Mouse (Mus musculus) activated CD4-positive, CD25-positive, alpha-beta regulatory T cell, adult 4 months (primary cell): Measurements from ENCODE around the gene Prrx1. TPM values are rescaled to one million over a fixed set of nuclear protein-coding genes. Genes with fewer than 3 reads are reported as not detected.

ENCODE experiments used
- ATAC-seq: one replicate; pipeline ENCODE4 v1.8.0; 2017
- polyA plus RNA-seq, 2 experiments: library from polyadenylated mRNA; unstranded; fragments of 100-300 nt; shearing (Covaris generic); gene quantifications; one replicate each; pipeline ENCODE4 v1.2.1; 2017

Gene Prrx1
- polyA plus RNA-seq, 2 experiments from 2014 or later: 0.17 TPM; not detected in 1

GRCm38 (mm10) chr1:163311006-163311836 lies 2.3 kb downstream of the Prrx1 start:
- ATAC-seq: no peak

GRCm38 (mm10) chr1:163310023-163310754 lies 3.3 kb downstream of the Prrx1 start:
- no peak for ATAC-seq

GRCm38 (mm10) chr1:163309466-163309865 lies 4.0 kb downstream of the Prrx1 start:
- no peak for ATAC-seq

- no peak for ATAC-seq
Measured at GRCm38 (mm10) chr1:163308631-163309030, 4.9 kb downstream of the Prrx1 start.

GRCm38 (mm10) chr1:163307706-163308105 lies 5.8 kb downstream of the Prrx1 start:
- no peak for ATAC-seq

- no peak for ATAC-seq
Measured at GRCm38 (mm10) chr1:163305956-163306355, 7.6 kb downstream of the Prrx1 start.

- ATAC-seq: no peak
Measured at GRCm38 (mm10) chr1:163304837-163305236, 8.7 kb downstream of the Prrx1 start.

GRCm38 (mm10) chr1:163302292-163302691 lies 11.2 kb downstream of the Prrx1 start:
- ATAC-seq: no peak

GRCm38 (mm10) chr1:163293152-163293551 lies 20.4 kb downstream of the Prrx1 start:
- no peak for ATAC-seq

GRCm38 (mm10) chr1:163291925-163292324 lies 21.6 kb downstream of the Prrx1 start:
- no peak for ATAC-seq

GRCm38 (mm10) chr1:163289131-163289530 lies 24.4 kb downstream of the Prrx1 start:
- no peak for ATAC-seq

- ATAC-seq: no peak
Measured at GRCm38 (mm10) chr1:163285539-163285938, 28.0 kb downstream of the Prrx1 start.

GRCm38 (mm10) chr1:163285136-163285535 lies 28.4 kb downstream of the Prrx1 start:
- ATAC-seq: no peak

- no peak for ATAC-seq
Measured at GRCm38 (mm10) chr1:163283980-163284635, 29.4 kb downstream of the Prrx1 start.

GRCm38 (mm10) chr1:163281450-163282198 lies 31.9 kb downstream of the Prrx1 start:
- ATAC-seq: no peak

- ATAC-seq: no peak
Measured at GRCm38 (mm10) chr1:163280842-163281122, 32.7 kb downstream of the Prrx1 start.

GRCm38 (mm10) chr1:163280097-163280841 lies 33.2 kb downstream of the Prrx1 start:
- ATAC-seq: no peak

GRCm38 (mm10) chr1:163277069-163277468 lies 36.4 kb downstream of the Prrx1 start:
- ATAC-seq: no peak

GRCm38 (mm10) chr1:163274919-163275318 lies 38.6 kb downstream of the Prrx1 start:
- no peak for ATAC-seq

- ATAC-seq: no peak
Measured at GRCm38 (mm10) chr1:163273132-163273531, 40.4 kb downstream of the Prrx1 start.

- ATAC-seq: no peak
Measured at GRCm38 (mm10) chr1:163266853-163267538, 46.5 kb downstream of the Prrx1 start.
